Mouse (Mus musculus): Measurements from ENCODE around the gene Exoc6b.

- no peak for TF ChIP-seq CTCF (IDR thresholded peaks at IDR 0.05; ENCODE audit: low read depth, low read length)
- TF ChIP-seq POLR2A (IDR thresholded peaks at IDR 0.05; ENCODE audit: extremely low read depth, insufficient read depth, low read length): no peak
These were observed 104.4 kb downstream of the Exoc6b start for GRCm38 (mm10) chr6:84964729-84965415.
